Comparison of ENCODE assay signal across 18 mouse cellular contexts in the genomic region with DNA sequence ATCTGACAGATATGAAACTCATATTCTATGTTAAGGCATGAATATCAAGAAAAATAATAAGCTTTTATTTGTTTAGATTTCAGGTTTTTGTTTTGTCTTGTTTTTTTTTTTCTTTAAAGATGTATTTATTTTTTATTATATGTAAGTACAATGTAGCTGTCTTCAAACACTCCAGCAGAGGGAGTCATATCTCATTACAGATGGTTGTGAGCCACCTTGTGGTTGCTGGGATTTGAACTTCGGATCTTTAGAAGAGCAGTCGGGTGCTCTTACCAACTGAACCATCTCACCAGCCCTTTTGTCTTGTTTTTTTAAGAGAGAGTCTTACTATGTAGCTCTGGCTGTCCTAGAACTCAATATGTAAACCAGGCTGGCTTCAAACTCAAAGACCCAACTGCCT. TPM values are rescaled to one million over a fixed set of nuclear protein-coding genes. Genes with fewer than 3 reads are reported as not detected.
A peak's percentile ranks its signal among the peaks of the same experiment; 100 is the strongest.
DNase-seq lines count a peak whose midpoint lies in the region; ATAC-seq and TF ChIP-seq lines count a peak whose summit lies in the region.
"Had no signal": no experiment of that assay in that cellular context is flagged by ENCODE, and none has a peak within 500 bp of the region (broad histone marks: within the 10 kb centered on the region; RNA-seq: fewer than 3 reads in every experiment).

No protein-coding gene starts in this region.

- no peak overlapping the region for H3K4me2 ChIP-seq in hindbrain, postnatal 0 days (ENCODE audit: low read depth, low read length)
- H3K4me2 ChIP-seq in hindbrain, embryonic 12.5 days (replicated peaks) = no peak overlapping the region
- no peak overlapping the region for H3K4me2 ChIP-seq in lung, postnatal 0 days (replicated peaks; ENCODE audit: low read depth, low read length)
- H3K4me2 ChIP-seq: lung, embryonic 15.5 days; midbrain, embryonic 13.5 days; neural tube, embryonic 12.5 days had no signal

- no peaks in the 10 kb centered on the region for H3K27me3 ChIP-seq in hindbrain, postnatal 0 days (ENCODE audit: insufficient read depth, low read length)
- no peaks in the 10 kb centered on the region for H3K27me3 ChIP-seq in hindbrain, embryonic 12.5 days
- H3K27me3 ChIP-seq in lung, postnatal 0 days (replicated peaks; ENCODE audit: insufficient read depth, low read length) = no peaks in the 10 kb centered on the region
- no peaks in the 10 kb centered on the region for H3K27me3 ChIP-seq in ES-Bruce4 (ENCODE audit: control insufficient read depth, insufficient read depth, low read length, poor library complexity, severe bottlenecking)
- H3K27me3 ChIP-seq in splenic B cell, adult 2 months (ENCODE audit: control insufficient read depth, insufficient read depth, low read length, poor library complexity, severe bottlenecking) = no peaks in the 10 kb centered on the region
- H3K27me3 ChIP-seq: lung, embryonic 15.5 days; midbrain, embryonic 13.5 days; neural tube, embryonic 12.5 days had no signal

- no peak for TF ChIP-seq EP300 in lung, postnatal 0 days (IDR thresholded peaks at IDR 0.05)
- TF ChIP-seq EP300 in ES-Bruce4 (IDR thresholded peaks at IDR 0.05; ENCODE audit: insufficient read depth, low read depth, low read length) = no peak

- no peak overlapping the region for H3K9ac ChIP-seq in hindbrain, postnatal 0 days (replicated peaks; ENCODE audit: low read length)
- no peak overlapping the region for H3K9ac ChIP-seq in hindbrain, embryonic 12.5 days
- H3K9ac ChIP-seq in lung, postnatal 0 days (replicated peaks; ENCODE audit: low read depth) = no peak overlapping the region
- H3K9ac ChIP-seq in ES-Bruce4 (ENCODE audit: low read depth, poor library complexity, severe bottlenecking) = no peak overlapping the region
- H3K9ac ChIP-seq: lung, embryonic 15.5 days; midbrain, embryonic 13.5 days; neural tube, embryonic 12.5 days had no signal

- no peaks in the 10 kb centered on the region for H3K9me3 ChIP-seq in hindbrain, postnatal 0 days (ENCODE audit: low read length)
- H3K9me3 ChIP-seq in hindbrain, embryonic 12.5 days (replicated peaks) = no peaks in the 10 kb centered on the region
- H3K9me3 ChIP-seq in lung, postnatal 0 days (ENCODE audit: low read length) = no peaks in the 10 kb centered on the region
- no peaks in the 10 kb centered on the region for H3K9me3 ChIP-seq in ES-Bruce4 (replicated peaks; ENCODE audit: control insufficient read depth, insufficient read depth, low read length, poor library complexity, severe bottlenecking)
- H3K9me3 ChIP-seq: G1E; lung, embryonic 15.5 days; midbrain, embryonic 13.5 days; neural tube, embryonic 12.5 days had no signal

- no peak for TF ChIP-seq POLR2A in ES-Bruce4 (IDR thresholded peaks at IDR 0.05; ENCODE audit: insufficient read depth, low read length)

- ATAC-seq in hindbrain, postnatal 0 days = no peak
- no peak for ATAC-seq in hindbrain, embryonic 12.5 days (ENCODE audit: low FRiP score)
- no peak for ATAC-seq in lung, postnatal 0 days
- ATAC-seq: midbrain, embryonic 13.5 days had no signal

- no peak for DNase-seq in hindbrain, postnatal 0 days (ENCODE audit: low spot score)
- DNase-seq in lung, postnatal 0 days (ENCODE audit: low spot score) = no peak
- DNase-seq in lung, postnatal 10 days = no peak
- DNase-seq in splenic B cell, adult 2 months (ENCODE audit: low read depth, low spot score) = peak; percentile 46
- no peak for DNase-seq in ovary, postnatal 14 days (ENCODE audit: low spot score)
- DNase-seq: cerebellum, adult 8-10 months; embryo, embryonic 11 days; heart, postnatal 36 days; thymus, postnatal 14 days had no signal

- WGBS in hindbrain, postnatal 0 days = 59% methylated on average over 2 of the region's 2 CpGs
- 53% methylated on average over 2 of the region's 2 CpGs for WGBS in hindbrain, embryonic 12.5 days
- WGBS in lung, postnatal 0 days = 54% methylated on average over 2 of the region's 2 CpGs

- no peaks in the 10 kb centered on the region for H3K36me3 ChIP-seq in hindbrain, postnatal 0 days (ENCODE audit: insufficient read depth, low read length)
- no peaks in the 10 kb centered on the region for H3K36me3 ChIP-seq in hindbrain, embryonic 12.5 days
- no peaks in the 10 kb centered on the region for H3K36me3 ChIP-seq in lung, postnatal 0 days (ENCODE audit: insufficient read depth, low read length)
- H3K36me3 ChIP-seq in ES-Bruce4 (ENCODE audit: control insufficient read depth, insufficient read depth, low read length, poor library complexity, severe bottlenecking) = no peaks in the 10 kb centered on the region
- no peaks in the 10 kb centered on the region for H3K36me3 ChIP-seq in splenic B cell, adult 2 months (ENCODE audit: control insufficient read depth, insufficient read depth, low read length, poor library complexity, severe bottlenecking)
- H3K36me3 ChIP-seq: G1E; lung, embryonic 15.5 days; midbrain, embryonic 13.5 days; neural tube, embryonic 12.5 days had no signal

- H3K4me3 ChIP-seq in hindbrain, postnatal 0 days (ENCODE audit: low read length) = no peak overlapping the region
- H3K4me3 ChIP-seq in hindbrain, embryonic 12.5 days = no peak overlapping the region
- no peak overlapping the region for H3K4me3 ChIP-seq in lung, postnatal 0 days (ENCODE audit: low read depth, low read length)
- H3K4me3 ChIP-seq in ES-Bruce4 (ENCODE audit: low read depth, low read length) = no peak overlapping the region
- H3K4me3 ChIP-seq: lung, embryonic 15.5 days; midbrain, embryonic 13.5 days; neural tube, embryonic 12.5 days had no signal

- TF ChIP-seq CTCF in hindbrain, postnatal 0 days (IDR thresholded peaks at IDR 0.05; ENCODE audit: low read depth) = peak; percentile 21
- TF ChIP-seq CTCF in lung, postnatal 0 days (IDR thresholded peaks at IDR 0.05) = peak; percentile 56
- peak; percentile 10 for TF ChIP-seq CTCF in ES-Bruce4 (IDR thresholded peaks at IDR 0.05; ENCODE audit: low read depth, low read length)

- no peaks in the 10 kb centered on the region for H3K4me1 ChIP-seq in hindbrain, postnatal 0 days (ENCODE audit: insufficient read depth, low read length)
- H3K4me1 ChIP-seq in hindbrain, embryonic 12.5 days = no peaks in the 10 kb centered on the region
- no peaks in the 10 kb centered on the region for H3K4me1 ChIP-seq in lung, postnatal 0 days (ENCODE audit: insufficient read depth, low read depth, low read length)
- H3K4me1 ChIP-seq in ES-Bruce4 (ENCODE audit: control insufficient read depth, insufficient read depth, low read length) = no peaks in the 10 kb centered on the region
- H3K4me1 ChIP-seq: lung, embryonic 15.5 days; midbrain, embryonic 13.5 days; neural tube, embryonic 12.5 days had no signal

- no peak overlapping the region for H3K27ac ChIP-seq in hindbrain, postnatal 0 days
- no peak overlapping the region for H3K27ac ChIP-seq in hindbrain, embryonic 12.5 days
- H3K27ac ChIP-seq in lung, postnatal 0 days (ENCODE audit: low read length) = no peak overlapping the region
- no peak overlapping the region for H3K27ac ChIP-seq in ES-Bruce4 (ENCODE audit: insufficient read depth, low read length)
- H3K27ac ChIP-seq: lung, embryonic 15.5 days; midbrain, embryonic 13.5 days; neural tube, embryonic 12.5 days had no signal

RNA-seq across cellular contexts. Expression of a gene that starts 11.7 kb away (rescaled TPM):
- total RNA-seq in hindbrain, postnatal 0 days (2014; rRNA removed) = 0.83 and 0.89 TPM in 2 replicates
- polyA plus RNA-seq in hindbrain, postnatal 0 days (2015; fragmentation: Nextera tagmentation; extraction: Ambion mirVana) = 1.5 and 3.4 TPM in 2 replicates
- 4.7 and 5.9 TPM in 2 replicates for polyA plus RNA-seq in hindbrain, embryonic 12.5 days (2016; fragmentation: Nextera tagmentation; extraction: Ambion mirVana)
- polyA plus RNA-seq in lung, postnatal 0 days (2015; fragmentation: Nextera tagmentation; extraction: Ambion mirVana) = 8.0 and 9.0 TPM in 2 replicates
- polyA plus RNA-seq in ES-Bruce4 (2011; ENCODE audit: insufficient read depth, insufficient read length, low read depth, missing spikeins) = 6.3 and 7.7 TPM in 2 replicates
- polyA plus RNA-seq: G1E had no signal

RNA-seq across cellular contexts. Expression of a gene that starts 28.4 kb away (rescaled TPM):
- total RNA-seq in hindbrain, postnatal 0 days (2014; rRNA removed) = not detected in 2 replicates
- not detected in 2 replicates for polyA plus RNA-seq in hindbrain, postnatal 0 days (2015; fragmentation: Nextera tagmentation; extraction: Ambion mirVana)
- polyA plus RNA-seq in hindbrain, embryonic 12.5 days (2016; fragmentation: Nextera tagmentation; extraction: Ambion mirVana) = not detected in 2 replicates
- not detected in 2 replicates for polyA plus RNA-seq in lung, postnatal 0 days (2015; fragmentation: Nextera tagmentation; extraction: Ambion mirVana)
- 1.1 TPM in 1 of 2 replicates, not detected in the other for polyA plus RNA-seq in ES-Bruce4 (2011; ENCODE audit: insufficient read depth, insufficient read length, low read depth, missing spikeins)
- total RNA-seq: granulocyte monocyte progenitor cell, adult 5-6 weeks; heart, postnatal 36 days; left cerebral cortex, postnatal 36 days had no signal
- polyA plus RNA-seq: G1E; intestine, embryonic 14.5 days; lung, embryonic 15.5 days; midbrain, embryonic 13.5 days had no signal

RNA-seq across cellular contexts. Expression of a gene that starts 35.6 kb away (rescaled TPM):
- 15.3 and 17.0 TPM in 2 replicates for total RNA-seq in hindbrain, postnatal 0 days (2014; rRNA removed)
- 6.7 and 6.9 TPM in 2 replicates for polyA plus RNA-seq in hindbrain, postnatal 0 days (2015; fragmentation: Nextera tagmentation; extraction: Ambion mirVana)
- polyA plus RNA-seq in hindbrain, embryonic 12.5 days (2016; fragmentation: Nextera tagmentation; extraction: Ambion mirVana) = 13.8 and 14.0 TPM in 2 replicates
- polyA plus RNA-seq in lung, postnatal 0 days (2015; fragmentation: Nextera tagmentation; extraction: Ambion mirVana) = 7.6 and 8.4 TPM in 2 replicates
- polyA plus RNA-seq in ES-Bruce4 (2011; ENCODE audit: insufficient read depth, insufficient read length, low read depth, missing spikeins) = 24.9 and 32.2 TPM in 2 replicates

RNA-seq across cellular contexts. Expression of a gene that starts 44.2 kb away (rescaled TPM):
- total RNA-seq in hindbrain, postnatal 0 days (2014; rRNA removed) = 47.1 and 64.6 TPM in 2 replicates
- polyA plus RNA-seq in hindbrain, postnatal 0 days (2015; fragmentation: Nextera tagmentation; extraction: Ambion mirVana) = 63.4 and 65.6 TPM in 2 replicates
- polyA plus RNA-seq in hindbrain, embryonic 12.5 days (2016; fragmentation: Nextera tagmentation; extraction: Ambion mirVana) = 38.0 TPM in 2 replicates
- 16.6 and 18.8 TPM in 2 replicates for polyA plus RNA-seq in lung, postnatal 0 days (2015; fragmentation: Nextera tagmentation; extraction: Ambion mirVana)
- 7.0 and 10.9 TPM in 2 replicates for polyA plus RNA-seq in ES-Bruce4 (2011; ENCODE audit: insufficient read depth, insufficient read length, low read depth, missing spikeins)
